Mouse (Mus musculus): ENCODE measurements around the gene Pola2. TPM values are rescaled to one million over a fixed set of nuclear protein-coding genes. Genes with fewer than 3 reads are reported as not detected.
A peak's percentile ranks its signal among the peaks of the same experiment; 100 is the strongest.

Gene Pola2
- polyA plus RNA-seq, 1 experiment: 6.5 TPM

- Histone ChIP-seq H3K4me1 (ENCODE audit: control insufficient read depth, insufficient read depth, insufficient read length, low read length) (peaks cover 2% of the 10 kb centered on the region; the same call in 1 of the 2 replicates), H3K27ac (replicated peaks; ENCODE audit: low read depth, low read length) (no peak within 1 kb of the TSS), H3K4me3 (ENCODE audit: insufficient read depth, low read depth, low read length) (no peak within 1 kb of the TSS)
These were observed 22.0 kb upstream of the Pola2 start, which contains the start of gene Slc22a20 for GRCm38 (mm10) chr19:5986043-5986442. Slc22a20 (minus strand) TSS chr19:5986143.

- Histone ChIP-seq H3K4me3 (ENCODE audit: insufficient read depth, low read depth, low read length) (no peak overlapping the region), H3K4me1 (ENCODE audit: control insufficient read depth, insufficient read depth, insufficient read length, low read length) (no peaks in the 10 kb centered on the region), H3K27ac (replicated peaks; ENCODE audit: low read depth, low read length) (no peak overlapping the region)
These were observed 16.5 kb upstream of the Pola2 start for GRCm38 (mm10) chr19:5980477-5980876.

- Histone ChIP-seq H3K27ac (replicated peaks; ENCODE audit: low read depth, low read length) (no peak overlapping the region), H3K4me1 (ENCODE audit: control insufficient read depth, insufficient read depth, insufficient read length, low read length) (no peaks in the 10 kb centered on the region), H3K4me3 (ENCODE audit: insufficient read depth, low read depth, low read length) (no peak overlapping the region)
These were observed 13.7 kb upstream of the Pola2 start for GRCm38 (mm10) chr19:5977717-5978116.

- Histone ChIP-seq H3K4me3 (ENCODE audit: insufficient read depth, low read depth, low read length) (no peak overlapping the region), H3K4me1 (ENCODE audit: control insufficient read depth, insufficient read depth, insufficient read length, low read length) (no peaks in the 10 kb centered on the region), H3K27ac (replicated peaks; ENCODE audit: low read depth, low read length) (no peak overlapping the region)
These were observed 11.7 kb upstream of the Pola2 start for GRCm38 (mm10) chr19:5975676-5976075.

- Histone ChIP-seq H3K4me3 (ENCODE audit: insufficient read depth, low read depth, low read length) (no peak overlapping the region), H3K4me1 (ENCODE audit: control insufficient read depth, insufficient read depth, insufficient read length, low read length) (no peaks in the 10 kb centered on the region), H3K27ac (replicated peaks; ENCODE audit: low read depth, low read length) (no peak overlapping the region)
These were observed 11.1 kb upstream of the Pola2 start for GRCm38 (mm10) chr19:5975112-5975511.

- H3K4me3 ChIP-seq (ENCODE audit: insufficient read depth, low read depth, low read length): no peak overlapping the region
- no peaks in the 10 kb centered on the region for H3K4me1 ChIP-seq (ENCODE audit: control insufficient read depth, insufficient read depth, insufficient read length, low read length)
- no peak overlapping the region for H3K27ac ChIP-seq (replicated peaks; ENCODE audit: low read depth, low read length)
These were observed 3.7 kb upstream of the Pola2 start for GRCm38 (mm10) chr19:5967664-5968063.

GRCm38 (mm10) chr19:5966786-5967185, 2.8 kb upstream of the Pola2 start:
- no peak overlapping the region for H3K27ac ChIP-seq (replicated peaks; ENCODE audit: low read depth, low read length)
- H3K4me1 ChIP-seq (ENCODE audit: control insufficient read depth, insufficient read depth, insufficient read length, low read length): no peaks in the 10 kb centered on the region
- no peak overlapping the region for H3K4me3 ChIP-seq (ENCODE audit: insufficient read depth, low read depth, low read length)

GRCm38 (mm10) chr19:5965910-5966309, 1.9 kb upstream of the Pola2 start:
- H3K4me1 ChIP-seq (ENCODE audit: control insufficient read depth, insufficient read depth, insufficient read length, low read length): no peaks in the 10 kb centered on the region
- H3K27ac ChIP-seq (replicated peaks; ENCODE audit: low read depth, low read length): no peak overlapping the region
- H3K4me3 ChIP-seq (ENCODE audit: insufficient read depth, low read depth, low read length): no peak overlapping the region

GRCm38 (mm10) chr19:5965280-5965679, 1.3 kb upstream of the Pola2 start:
- Histone ChIP-seq H3K4me1 (ENCODE audit: control insufficient read depth, insufficient read depth, insufficient read length, low read length) (no peaks in the 10 kb centered on the region), H3K27ac (replicated peaks; ENCODE audit: low read depth, low read length) (no peak overlapping the region), H3K4me3 (ENCODE audit: insufficient read depth, low read depth, low read length) (no peak overlapping the region)

GRCm38 (mm10) chr19:5964804-5965203, 802 bp upstream of the Pola2 start:
- H3K4me1 ChIP-seq (ENCODE audit: control insufficient read depth, insufficient read depth, insufficient read length, low read length): no peaks in the 10 kb centered on the region
- H3K4me3 ChIP-seq (ENCODE audit: insufficient read depth, low read depth, low read length): peak overlapping the region; percentile 4; the same call in 1 of the 2 replicates
- no peak overlapping the region for H3K27ac ChIP-seq (replicated peaks; ENCODE audit: low read depth, low read length)

- H3K4me1 ChIP-seq (ENCODE audit: control insufficient read depth, insufficient read depth, insufficient read length, low read length): no peaks in the 10 kb centered on the region
- H3K4me3 ChIP-seq (ENCODE audit: insufficient read depth, low read depth, low read length): no peak overlapping the region
- H3K27ac ChIP-seq (replicated peaks; ENCODE audit: low read depth, low read length): no peak overlapping the region
These were observed 1.4 kb downstream of the Pola2 start for GRCm38 (mm10) chr19:5962651-5963050.

GRCm38 (mm10) chr19:5957371-5957770, 6.6 kb downstream of the Pola2 start:
- no peak overlapping the region for H3K27ac ChIP-seq (replicated peaks; ENCODE audit: low read depth, low read length)
- H3K4me3 ChIP-seq (ENCODE audit: insufficient read depth, low read depth, low read length): no peak overlapping the region
- peaks cover 31% of the 10 kb centered on the region for H3K4me1 ChIP-seq (ENCODE audit: control insufficient read depth, insufficient read depth, insufficient read length, low read length)

- H3K4me1 ChIP-seq (ENCODE audit: control insufficient read depth, insufficient read depth, insufficient read length, low read length): peaks cover 31% of the 10 kb centered on the region
- peak overlapping the region; percentile 97 for H3K27ac ChIP-seq (replicated peaks; ENCODE audit: low read depth, low read length)
- H3K4me3 ChIP-seq (ENCODE audit: insufficient read depth, low read depth, low read length): 0 out of 2 replicates have a peak overlapping the region, but pooled peaks have one; percentile 50
These were observed 7.3 kb downstream of the Pola2 start for GRCm38 (mm10) chr19:5956685-5957084.

GRCm38 (mm10) chr19:5955704-5956670, 8.0 kb downstream of the Pola2 start:
- H3K4me1 ChIP-seq (ENCODE audit: control insufficient read depth, insufficient read depth, insufficient read length, low read length): peaks cover 31% of the 10 kb centered on the region
- H3K4me3 ChIP-seq (ENCODE audit: insufficient read depth, low read depth, low read length): peak overlapping the region; percentile 50
- peak overlapping the region; percentile 97 for H3K27ac ChIP-seq (replicated peaks; ENCODE audit: low read depth, low read length)

GRCm38 (mm10) chr19:5954936-5955335, 9.1 kb downstream of the Pola2 start:
- Histone ChIP-seq H3K27ac (replicated peaks; ENCODE audit: low read depth, low read length) (peak overlapping the region; percentile 97), H3K4me3 (ENCODE audit: insufficient read depth, low read depth, low read length) (peak overlapping the region; percentile 2; the same call in 1 of the 2 replicates)

More at GRCm38 (mm10) chr19:5954936-5955335, 9.1 kb downstream of the Pola2 start:
- H3K4me1 ChIP-seq (ENCODE audit: control insufficient read depth, insufficient read depth, insufficient read length, low read length): peaks cover 34% of the 10 kb centered on the region
